Mouse (Mus musculus): ENCODE data around the gene Tmem94.
"Not testable (repeated sequence)": the region's sequence is repeated elsewhere in the genome, so short reads cannot be mapped to it uniquely, and the experiment has no call there.

Tmem94 gene

DNA sequence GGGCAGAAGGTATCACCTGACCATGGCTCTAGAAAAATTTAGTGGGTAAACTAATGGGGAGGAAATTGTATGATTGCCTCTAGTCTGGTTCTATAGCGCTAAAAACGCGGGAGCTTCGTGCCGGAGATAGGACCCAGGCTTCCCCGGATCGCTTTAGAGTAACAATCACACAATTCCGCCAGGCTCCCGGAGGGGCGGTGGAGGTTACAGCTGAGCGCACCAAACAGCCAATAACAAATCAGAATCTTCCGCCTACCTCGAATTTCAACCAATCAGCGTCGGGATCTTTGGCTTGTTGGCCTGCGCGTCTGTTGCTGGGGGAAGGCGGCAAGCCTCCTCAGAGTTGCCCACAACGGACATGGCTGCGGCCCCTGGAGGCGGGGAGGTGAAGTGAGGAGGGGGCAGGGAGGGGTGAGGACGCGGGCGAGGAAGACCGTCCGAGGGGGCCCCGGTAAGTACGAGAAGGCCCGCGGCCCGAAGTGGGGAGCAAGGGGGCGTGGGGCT, at the start of gene Tmem94:
TSS of gene Tmem94 (plus strand) at position 331 of the 504 bp plus-strand sequence.
- peak; percentile 98 for DNase-seq (ENCODE audit: low spot score)

DNA sequence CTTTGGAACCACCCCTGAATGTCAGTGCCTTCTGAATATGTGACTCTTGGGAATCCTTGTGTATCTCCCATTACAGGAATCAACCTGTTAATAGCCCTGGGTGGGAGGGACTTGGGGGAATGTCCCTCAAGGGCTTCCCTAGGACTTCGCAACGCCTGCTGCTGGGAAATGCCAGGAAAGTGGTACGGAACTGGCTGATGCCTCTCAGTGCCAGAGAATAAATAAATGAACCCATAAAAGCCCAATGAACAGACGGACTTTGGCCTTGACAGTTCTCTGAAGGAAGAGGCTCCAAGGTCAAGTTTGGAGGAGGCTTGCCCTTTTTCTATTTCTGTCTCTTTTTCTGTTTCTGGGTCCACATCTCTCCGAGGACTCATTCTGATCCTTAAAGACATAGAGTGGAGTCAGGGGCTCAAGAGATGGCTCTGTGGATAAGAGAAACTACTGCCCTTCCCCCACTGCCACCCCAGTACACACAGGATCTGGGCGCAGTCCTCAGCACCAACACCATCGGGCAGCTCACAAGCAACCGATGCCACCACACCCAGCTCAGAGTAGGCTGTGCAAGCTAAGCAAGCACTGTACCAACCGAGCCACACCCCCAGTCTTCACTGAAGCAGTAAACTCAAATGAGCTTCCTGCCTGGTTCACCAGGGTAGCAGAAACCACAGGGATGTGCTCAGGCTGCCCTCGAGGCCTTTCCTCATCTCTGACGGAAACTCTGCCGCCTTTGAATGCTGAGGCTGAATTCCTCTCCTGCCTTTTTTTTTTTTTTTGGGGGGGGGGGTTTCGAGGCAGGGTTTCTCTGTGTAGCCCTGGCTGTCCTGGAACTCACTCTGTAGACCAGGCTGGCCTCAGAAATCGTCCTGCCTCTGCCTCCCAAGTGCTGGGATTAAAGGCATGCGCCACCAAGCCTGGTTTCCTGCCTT, 48.6 kb upstream of the Tmem94 start:
- DNase-seq (ENCODE audit: low spot score), result no peak

DNA sequence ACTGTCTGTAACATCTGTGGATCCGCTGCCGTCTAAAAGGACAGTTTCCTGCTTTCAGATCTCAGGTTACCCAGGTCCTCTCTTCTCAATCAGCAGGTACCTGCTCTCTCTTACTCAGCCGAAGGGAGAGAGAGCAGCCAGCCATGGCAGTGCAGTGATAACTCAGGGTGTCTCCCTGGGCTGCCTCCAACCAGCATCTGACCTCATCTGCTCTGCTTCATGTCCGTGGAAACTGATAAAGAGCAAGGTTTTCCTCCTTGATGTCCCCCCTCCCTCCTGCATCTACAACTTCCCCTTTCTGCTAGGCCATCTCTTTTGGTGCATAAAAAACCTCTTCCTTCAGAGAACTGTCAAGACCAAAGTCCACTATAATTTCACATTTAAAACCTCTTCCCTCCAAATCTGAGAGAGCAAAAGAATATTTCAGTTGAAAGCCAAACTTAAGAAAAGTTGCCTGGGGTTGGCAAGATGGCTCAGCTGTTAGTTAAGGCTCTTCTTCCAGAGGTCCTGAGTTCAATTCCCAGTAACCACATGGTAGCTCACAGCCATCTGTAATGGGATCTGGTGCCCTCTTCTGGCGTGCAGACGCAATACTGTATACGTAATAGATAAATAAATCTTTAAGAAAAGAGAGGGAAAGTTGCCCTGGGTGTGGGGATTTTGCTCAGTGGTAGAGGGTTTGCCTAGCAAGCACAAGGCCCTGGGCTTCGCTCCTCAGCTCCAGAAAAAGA, 47.4 kb upstream of the Tmem94 start:
- DNase-seq (ENCODE audit: low spot score), result no peak

DNA sequence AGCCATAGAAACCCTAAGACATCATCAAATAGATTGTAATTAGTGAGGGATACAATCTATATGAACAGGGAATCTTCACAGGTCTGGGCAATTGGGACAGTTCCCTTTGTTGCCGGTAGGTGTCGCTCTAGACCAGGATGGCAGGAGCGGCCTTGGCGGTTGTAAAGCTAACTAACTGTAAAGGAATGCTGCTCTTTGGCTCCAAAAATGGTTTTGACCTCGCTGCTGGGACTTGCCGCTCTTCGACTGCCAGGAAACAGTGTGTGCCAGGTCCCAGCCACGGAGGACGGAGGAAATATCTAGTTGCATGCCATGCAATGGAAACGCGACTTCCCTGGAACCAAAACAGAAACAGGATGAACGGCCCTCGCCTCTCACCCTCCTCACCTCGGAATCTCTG, 42.6 kb upstream of the Tmem94 start:
- peak; percentile 71 for DNase-seq (ENCODE audit: low spot score)

DNA sequence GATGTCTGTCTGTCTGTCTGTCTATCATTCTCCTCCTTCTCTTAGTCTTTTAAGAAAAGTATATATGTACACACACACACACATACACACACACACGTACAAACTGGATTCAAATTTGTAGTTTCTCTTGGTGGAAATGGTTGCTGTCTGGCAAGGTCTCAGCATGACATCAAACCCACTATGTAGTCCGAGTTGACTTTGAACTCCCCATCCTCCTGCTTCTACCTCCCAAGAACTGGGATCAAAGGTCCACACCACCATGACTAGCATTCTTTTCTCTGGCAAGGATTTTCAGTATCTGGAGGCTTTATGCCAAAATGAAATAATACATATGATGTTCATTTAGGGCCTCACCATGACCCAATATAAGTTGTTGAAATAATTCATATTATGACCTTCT, 42.0 kb upstream of the Tmem94 start:
- no peak for DNase-seq (ENCODE audit: low spot score)

DNA sequence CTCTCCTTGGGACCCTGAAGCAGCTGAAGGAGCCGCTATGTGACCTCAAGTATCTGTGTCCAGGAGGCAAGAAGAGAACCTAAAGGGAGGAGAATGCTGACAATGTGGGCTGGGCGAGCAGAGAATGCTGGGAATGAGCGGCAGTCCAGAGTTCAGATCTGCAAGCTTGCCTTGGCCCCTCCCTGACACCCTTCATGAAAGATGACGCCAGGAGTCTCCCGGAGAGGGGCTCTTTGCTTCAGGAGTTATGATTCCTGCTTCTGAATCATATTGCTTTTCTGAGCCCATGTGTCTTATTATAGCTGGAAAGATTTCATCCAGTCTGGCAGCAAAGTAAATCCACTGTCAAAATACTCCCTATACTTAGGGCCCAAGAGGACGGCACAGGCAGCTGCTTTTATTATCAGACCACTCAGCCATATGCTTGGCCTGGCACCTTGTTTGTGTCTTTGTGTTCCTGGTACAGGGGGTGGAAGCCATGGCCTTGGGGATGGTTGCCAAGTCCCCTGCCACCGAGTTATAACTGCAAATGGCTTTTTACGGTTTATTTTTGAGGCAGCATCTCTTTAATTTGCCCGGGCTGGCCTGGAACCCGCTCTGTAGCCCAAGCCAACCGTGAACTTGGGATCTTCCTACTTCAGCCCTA, 31.1 kb upstream of the Tmem94 start:
- DNase-seq (ENCODE audit: low spot score), result peak; percentile 75

DNA sequence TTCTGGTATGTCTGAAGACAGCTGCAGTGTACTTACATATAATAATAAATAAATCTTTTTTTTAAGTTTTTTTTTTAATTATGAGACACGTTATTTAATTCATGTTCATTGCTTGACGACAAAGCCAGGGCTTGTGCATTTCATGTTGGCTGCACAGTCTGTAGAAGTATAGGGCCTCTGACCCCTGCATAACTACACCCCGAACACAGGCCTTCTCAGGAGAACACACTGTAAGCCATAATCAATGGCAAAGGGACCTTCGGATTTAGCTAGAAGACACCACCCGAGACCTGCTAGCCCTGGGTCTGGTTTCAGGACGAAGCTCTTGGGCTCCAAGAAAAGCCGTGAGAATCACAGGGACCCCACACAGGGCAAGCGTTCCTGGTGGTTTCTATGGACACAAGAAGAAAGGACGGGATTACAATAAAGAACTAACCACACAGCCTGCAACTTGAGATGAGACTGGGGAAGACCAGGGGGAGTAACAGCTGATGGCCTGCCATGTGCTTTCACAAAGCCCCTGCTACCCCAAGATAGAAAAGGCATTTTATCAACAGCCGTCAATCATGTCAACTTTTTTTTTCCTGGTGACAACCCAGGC, 27.5 kb upstream of the Tmem94 start:
- no peak for DNase-seq (ENCODE audit: low spot score)

DNA sequence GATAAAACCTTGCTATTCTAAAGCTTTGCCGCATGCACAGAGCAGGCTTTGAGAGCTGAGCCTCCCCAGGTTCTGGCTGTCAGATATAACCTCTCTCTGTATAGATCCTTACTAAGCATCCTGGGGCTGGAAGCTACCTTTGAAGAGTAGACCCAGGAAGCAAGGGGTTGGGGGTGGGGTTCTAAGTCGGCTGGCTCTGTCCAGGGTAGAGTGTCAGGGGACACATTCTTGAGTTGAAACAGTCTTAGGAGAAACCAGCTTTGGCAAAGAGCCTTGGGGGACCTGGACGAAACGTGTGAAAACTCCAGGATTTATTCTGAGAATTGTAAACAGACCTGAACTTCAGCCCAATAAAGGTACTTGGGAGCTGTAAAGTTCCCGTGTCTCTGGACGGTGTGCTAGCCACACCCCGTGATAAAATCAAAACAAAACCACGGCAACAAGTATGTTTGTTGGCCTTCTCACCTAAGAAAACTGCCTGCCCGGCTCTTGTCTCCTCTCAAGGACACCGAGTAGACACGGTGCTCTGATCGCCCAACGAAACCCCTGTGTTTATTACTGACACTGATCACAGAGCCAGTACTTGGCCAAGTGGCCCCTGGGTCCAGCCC, 26.9 kb upstream of the Tmem94 start:
- DNase-seq (ENCODE audit: low spot score), result no peak

DNA sequence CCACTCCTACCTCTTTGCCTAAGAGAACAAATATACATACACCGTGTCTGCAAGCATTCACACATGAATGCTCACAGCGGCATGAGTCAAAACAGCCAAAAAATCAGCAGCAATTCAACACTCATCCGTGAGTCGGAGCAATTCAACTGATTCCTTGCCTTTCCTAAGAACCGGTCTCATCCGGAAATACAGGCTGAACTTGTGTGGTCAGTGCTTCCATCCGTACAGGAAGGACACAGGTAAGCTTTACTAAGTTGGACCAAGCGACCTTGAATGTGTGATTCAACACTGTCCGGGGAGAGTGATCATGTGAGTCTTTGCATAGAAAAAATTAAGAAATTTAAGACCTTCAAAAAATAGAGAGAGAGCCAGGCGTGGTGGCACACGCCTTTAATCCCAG, 24.2 kb upstream of the Tmem94 start:
- DNase-seq (ENCODE audit: low spot score), result no peak

DNA sequence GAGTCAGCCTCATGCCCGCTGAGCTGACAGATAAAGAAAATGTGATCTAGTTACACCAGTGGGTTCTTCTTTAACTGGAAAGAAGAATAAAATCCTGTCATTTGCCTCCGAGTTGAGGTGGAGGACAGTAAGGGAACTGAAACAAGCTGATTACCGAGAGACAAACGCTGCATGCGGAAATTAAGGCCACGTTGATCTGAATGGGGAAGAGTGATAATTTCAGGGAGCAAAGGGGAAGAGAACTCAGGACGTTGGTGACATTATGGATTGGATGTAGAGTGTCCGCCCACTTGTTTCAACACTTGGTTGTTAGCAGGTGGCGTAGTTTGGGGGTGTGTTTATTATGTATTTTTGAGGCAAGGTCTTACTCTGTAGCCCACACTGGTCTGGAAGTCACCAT, 22.3 kb upstream of the Tmem94 start:
- no peak for DNase-seq (ENCODE audit: low spot score)

DNA sequence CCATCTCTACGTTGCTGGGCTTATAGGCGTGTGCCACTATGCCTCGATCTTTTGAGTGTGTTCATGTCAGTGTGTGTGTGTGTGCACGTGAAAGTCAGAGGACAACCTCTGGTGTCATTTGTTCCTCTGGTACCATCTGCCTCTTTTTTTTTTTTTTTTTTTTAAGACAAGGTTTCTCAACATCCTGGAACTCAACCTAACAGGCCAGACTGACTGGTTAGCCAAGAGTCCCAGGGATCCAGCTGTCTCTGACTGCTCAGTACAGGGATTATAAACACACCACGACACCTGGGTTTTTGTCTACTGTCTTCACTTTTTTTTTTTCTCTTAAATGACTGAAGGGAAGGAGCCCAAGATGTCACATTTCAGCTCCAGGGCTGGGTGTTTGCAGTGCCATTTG, 20.8 kb upstream of the Tmem94 start:
- no peak for DNase-seq (ENCODE audit: low spot score)

DNA sequence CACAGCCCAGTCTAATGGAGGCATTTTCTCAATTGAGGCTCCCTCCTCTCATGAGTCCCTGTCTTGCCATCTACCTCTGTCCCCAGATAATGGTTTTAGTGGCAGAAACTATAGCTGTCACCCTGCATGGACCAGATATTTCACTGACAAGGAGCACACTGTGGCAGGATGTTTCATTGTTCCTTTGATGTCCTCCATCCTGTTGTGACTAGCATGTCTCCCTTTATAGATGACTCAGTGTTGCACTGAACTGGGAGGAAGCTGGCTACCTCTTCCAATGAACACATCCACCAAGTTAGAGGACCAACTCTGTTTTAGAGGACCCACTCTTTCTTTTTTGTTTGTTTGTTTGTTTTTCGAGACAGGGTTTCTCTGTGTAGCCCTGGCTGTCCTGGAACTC, 19.1 kb upstream of the Tmem94 start:
- no peak for DNase-seq (ENCODE audit: low spot score)

DNA sequence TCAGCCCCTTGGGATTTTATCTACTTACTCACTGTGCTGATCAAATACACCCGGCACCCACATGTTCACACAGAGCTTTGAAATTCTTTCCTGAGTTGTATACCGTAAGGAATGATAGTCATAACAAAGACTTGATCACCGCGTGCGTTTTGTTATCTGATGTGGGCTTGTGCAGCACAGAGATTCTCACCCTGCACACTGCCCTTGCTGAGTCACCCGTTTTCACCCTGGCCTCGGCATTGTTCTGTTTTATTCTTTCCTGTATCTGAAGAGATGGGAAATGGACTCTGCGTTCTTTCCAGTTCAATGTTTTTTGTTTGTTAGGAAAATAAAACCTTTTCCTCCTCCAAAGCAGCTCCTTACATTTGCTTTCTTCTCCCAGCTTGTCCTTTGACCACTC, 18.5 kb upstream of the Tmem94 start:
- no peak for DNase-seq (ENCODE audit: low spot score)

DNA sequence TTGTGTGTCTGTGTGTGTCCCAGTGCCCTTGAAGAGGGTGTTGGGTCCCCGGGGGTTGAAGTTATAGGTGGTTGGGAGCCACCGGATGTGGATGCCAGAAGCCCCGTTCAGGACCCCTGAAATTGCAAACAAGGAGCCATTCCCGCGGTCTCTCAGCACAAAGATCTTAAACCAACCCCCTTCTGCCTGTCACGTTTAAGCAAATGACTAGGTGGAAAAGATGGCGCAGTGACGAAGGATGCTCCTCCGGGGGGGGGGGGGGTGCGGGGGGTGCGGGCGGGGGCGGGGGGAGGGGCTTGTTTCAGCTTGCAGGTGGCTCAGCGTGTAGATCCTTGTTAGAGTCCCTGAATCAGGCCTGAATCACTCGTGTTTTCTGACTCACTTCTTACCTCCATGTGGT, 17.9 kb upstream of the Tmem94 start:
- DNase-seq (ENCODE audit: low spot score), result no peak

DNA sequence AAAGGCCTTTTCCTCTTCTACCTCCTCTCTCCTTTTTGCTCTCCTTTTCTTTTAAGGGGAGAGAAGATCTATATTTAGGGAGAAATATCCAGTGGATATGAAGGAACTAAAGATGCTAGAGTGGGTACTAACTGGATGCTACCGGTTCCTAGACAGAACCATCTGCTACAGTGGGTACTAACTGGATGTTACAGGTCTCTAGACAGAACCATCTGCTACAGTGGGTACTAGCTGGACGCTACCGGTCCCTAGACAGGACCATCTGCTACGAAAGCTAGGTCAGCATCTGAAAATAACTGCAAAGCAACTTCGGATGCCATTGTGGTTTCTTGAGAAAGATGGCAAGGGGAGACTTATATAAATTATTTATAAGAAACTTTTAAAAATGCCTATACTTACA, 15.4 kb upstream of the Tmem94 start:
- DNase-seq (ENCODE audit: low spot score), result no peak

DNA sequence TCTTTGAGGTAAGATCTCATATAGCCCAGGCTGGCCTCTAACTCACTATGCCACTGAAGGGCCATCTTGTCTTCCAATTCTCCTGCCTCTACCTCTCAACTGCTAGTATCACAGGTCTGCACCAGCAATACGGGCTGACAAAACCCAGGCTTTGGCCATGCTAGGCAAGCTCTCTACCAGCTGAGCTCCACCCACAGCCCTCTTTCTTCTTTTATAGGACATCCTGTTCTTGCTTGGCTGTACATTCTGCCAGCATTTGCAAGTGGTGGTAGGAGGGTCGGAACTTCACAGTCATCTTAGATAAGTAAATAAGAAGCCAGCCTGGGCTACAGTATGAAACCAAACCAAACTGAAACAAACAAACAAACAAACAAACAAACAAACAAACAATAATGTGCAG, 13.5 kb upstream of the Tmem94 start:
- DNase-seq (ENCODE audit: low spot score), result no peak

DNA sequence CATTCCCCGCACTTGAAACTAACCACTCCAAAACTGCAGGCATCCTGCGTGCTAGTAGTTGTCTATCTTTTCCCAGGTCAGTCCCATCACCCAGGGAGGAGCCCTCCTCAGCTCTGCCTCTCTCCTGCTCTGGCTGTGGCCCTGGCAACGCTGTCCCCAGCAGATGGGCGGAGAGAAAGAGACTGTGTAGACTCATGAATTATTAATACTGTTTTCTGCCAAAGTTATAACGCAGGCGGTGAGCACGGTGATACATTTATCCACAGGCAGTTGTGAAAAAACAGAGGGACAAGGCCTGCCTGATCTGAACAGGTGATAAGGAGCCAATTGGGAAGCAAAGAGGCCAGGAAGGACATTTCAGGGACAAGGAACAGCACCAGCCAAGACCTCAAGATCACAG, 12.6 kb upstream of the Tmem94 start:
- no peak for DNase-seq (ENCODE audit: low spot score)

DNA sequence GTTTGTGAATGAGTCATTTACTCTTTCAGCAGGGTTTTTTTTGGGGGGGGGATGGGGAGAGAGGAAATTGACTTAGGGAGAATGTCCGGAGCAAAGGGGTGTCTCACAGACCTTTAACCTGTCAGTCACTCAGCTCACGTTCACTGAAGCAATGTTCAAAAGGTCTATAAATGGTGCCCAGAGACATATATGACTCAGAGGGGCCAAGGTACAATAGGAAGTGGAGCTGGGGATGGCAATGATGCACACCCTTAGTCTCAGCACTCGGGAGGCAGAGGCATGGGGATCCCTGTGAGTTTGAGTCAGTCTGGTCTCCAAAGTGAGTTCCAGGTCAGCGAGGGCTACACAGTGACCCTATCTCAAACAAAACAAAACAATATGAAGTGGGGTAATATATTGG, 11.7 kb upstream of the Tmem94 start:
- no peak for DNase-seq (ENCODE audit: low spot score)

DNA sequence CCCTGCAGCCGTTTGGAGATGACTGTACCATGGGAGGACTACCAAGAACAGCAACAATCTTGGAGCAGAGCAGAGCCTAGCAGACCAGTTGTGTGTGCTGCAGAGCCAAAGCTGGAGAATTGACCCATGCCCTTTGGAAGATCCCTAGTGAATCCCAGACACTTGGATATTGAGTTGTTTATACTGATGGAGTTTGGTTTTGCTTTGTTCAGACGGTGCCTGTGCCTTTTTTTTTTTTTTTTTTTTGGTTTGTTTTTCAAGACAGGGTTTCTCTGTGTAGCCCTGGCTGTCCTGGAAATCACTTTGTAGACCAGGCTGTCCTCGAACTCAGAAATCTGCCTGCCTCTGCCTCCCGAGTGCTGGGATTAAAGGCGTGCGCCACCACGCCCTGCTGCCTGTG, 3.1 kb upstream of the Tmem94 start:
- DNase-seq (ENCODE audit: low spot score), result not testable (repeated sequence)

DNA sequence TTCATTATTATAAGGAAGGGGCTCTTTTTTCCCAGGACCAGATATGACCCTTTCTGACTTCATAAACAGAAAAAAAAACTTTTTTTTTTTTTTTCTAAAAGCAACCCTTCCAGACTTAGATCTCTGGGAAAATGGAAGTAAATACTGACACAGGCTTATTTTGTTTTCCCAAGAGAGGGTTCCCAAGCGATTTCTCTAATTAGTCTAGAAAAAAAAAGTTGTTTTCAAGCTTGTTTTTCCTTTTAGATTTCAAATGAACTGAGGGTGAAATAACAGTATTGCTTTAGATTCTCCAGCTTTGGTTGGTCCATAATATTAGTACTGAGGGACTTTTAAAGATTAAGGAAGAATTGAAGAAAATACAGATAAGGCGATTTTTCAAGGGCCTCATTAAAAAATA, 535 bp upstream of the Tmem94 start:
- no peak for DNase-seq (ENCODE audit: low spot score)

DNA sequence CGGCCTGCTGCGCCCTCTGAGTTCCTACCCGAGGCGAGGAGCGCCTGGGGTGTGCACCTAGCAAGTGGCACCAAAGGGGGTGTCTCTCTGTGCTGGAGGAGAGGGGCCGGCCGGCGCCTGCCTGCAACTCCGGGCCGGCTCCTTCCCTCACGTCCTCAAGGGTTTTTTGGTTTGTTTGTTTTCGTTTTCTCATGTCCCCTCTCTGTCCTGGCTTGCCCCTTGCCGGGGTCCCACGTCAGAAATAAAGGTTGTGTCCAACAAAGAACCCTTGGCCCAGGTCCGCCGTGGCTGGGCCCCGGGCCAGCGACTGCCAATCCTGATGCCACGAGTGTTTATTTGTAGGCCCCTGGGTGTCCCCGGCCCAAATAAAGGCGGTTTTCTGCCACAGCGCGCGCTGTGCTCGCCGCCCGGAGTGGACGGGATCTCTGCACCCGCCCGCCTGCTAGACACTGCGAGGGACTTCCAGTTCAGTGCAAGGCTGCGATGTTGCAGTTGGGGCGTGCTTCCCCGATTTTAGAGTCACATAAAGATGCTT, 441 bp downstream of the Tmem94 start:
- no peak for DNase-seq (ENCODE audit: low spot score)
